Mouse (Mus musculus) left cerebral cortex, adult 8-10 months (tissue): ENCODE measurements at regions not wholly inside any gene's neighbourhood (a gene's known extent, or its start where the extent isn't known, plus 50 kb on each side); places are given as distances from the start of the nearest gene placed in this dataset.

Experiments
- DNase-seq, 2 experiments: peaks; one replicate each; pipeline ENCODE4 v3.0.0; 2022; ENCODE audit warnings: low spot score in 2 of 2

DNA sequence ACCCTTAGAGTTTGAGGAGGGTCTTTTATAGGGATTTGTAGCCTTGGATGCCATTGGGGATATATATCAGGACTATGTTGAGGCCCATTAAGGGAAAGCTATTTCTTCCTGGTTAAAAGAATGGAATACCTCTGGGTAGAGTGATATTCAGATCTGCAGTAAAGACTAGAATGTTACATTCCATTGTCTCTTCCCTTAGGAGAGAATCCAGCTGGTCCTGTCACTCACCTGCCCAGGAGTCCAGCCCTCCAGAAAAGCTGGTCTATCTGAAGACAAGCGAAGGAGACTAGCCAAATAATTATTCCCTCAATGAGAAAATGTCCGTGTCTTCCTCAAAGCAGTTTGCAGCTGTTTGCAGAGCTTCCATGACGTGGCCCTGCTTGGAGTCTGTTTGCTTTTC lies 308.3 kb downstream of the Cog6 start:
- no peak for DNase-seq

DNA sequence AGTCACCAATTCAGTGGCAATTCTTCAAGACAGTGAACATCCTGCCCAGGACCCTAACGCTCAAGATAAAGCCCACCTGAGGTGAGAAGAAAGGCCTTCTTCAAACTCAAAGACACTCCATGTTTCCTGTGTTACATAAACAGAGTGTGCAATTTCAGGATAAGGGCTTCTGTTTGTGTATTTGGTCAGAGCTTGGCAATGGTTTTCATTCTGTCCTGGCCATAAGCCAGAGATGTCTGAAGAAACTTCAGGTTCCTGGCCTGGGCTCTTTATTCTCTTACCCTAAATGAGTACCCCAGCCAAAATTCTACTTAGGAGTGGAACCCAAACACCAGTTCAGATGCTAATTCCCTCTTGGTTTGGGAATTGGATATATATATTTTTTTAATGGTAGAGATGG lies 308.7 kb downstream of the Cog6 start:
- no peak for DNase-seq

DNA sequence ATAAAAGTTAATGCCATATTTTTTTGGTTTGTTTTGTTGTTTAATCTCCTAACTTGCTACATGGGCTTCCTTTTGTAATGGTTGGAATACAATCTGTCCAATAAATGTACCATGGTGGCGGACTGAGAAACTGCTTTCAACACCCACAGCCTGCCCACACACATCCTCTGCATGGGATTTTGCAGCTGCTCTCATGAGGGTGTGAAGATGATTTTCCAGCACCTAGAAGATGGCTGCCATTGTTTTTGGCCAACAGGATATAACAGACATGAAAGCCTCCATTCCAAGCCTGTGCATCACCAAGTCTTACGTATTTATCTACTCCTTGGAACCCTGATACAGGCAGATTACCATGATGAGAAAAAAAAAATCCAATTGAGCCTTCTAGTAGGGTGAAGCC lies 310.4 kb downstream of the Cog6 start:
- DNase-seq: no peak

DNA sequence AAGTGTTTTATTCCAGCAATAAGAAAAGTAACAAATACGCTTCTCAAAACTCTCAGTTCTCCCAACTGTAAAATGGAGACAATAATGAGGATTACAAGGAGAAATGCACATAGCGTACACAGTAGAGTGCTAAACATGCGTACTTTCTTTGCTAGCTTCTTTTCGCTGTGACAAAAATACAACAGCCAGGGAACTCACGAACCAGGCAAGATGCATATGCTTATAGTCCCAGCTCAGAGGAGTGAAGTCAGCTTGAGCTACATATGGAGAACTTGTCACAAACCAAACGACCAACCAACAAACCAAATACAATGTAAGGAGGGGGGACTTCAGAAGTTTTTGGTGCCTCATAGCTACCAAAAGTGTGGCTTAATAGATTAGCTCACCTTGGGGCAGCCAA lies 313.3 kb downstream of the Cog6 start:
- DNase-seq: no peak

DNA sequence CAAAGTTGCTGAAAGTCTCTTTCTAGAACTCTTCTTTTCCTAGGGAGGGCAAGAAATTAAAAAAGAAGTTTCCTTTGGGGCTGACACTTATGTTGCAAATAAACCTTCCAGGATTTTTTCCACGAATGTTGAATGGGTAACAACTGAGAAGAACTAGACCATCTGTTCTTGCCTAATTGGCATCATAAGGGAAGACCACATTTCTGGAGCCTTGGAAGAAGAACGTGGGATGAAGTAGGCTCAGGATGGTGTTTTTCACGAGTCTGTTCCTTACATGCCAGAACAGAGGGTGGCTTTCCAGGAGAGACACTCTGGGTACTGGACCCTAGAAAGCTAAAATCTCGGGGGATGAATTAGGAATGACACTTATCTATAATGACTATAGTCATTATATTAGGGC lies 314.1 kb downstream of the Cog6 start:
- DNase-seq: peak in 1 of 2 experiments; percentile 53

DNA sequence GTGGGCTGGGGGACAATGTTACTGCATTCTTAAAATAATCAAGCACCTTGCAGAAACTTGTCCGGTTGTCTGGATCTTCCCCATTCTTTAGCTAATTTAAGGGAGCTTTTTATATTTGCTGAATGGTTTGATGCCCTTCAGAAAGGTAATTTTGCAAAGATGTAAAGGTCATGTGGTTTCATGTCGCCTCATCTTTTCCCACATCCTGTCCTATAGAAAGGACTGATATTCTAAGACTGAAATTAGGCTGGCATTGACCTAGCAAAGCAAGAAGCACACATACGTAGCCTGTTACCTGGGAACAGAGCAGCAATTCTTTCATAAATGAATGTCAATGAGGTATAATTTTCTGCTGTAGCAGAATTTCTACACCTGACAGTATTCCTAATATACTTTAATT lies 315.4 kb downstream of the Cog6 start:
- DNase-seq: no peak

DNA sequence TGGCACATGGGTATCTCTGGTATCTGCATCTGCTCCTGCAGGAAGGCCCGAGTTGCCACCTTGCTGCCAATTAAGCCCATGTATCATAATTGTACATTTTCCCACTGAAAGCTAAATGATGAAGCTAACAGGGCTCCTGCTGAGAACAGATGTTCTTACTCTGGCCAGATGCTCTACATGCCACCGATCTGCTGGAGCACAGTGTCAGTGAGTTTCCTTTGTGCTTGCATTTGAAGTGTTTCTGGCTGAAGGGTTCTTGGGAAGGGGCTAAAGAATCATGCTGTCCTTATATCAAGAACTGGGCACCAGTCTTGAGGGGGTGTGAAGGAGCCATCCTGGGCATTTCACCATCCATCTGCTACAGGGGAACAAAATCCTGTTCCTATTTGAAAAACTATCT lies 323.2 kb downstream of the Cog6 start:
- no peak for DNase-seq

DNA sequence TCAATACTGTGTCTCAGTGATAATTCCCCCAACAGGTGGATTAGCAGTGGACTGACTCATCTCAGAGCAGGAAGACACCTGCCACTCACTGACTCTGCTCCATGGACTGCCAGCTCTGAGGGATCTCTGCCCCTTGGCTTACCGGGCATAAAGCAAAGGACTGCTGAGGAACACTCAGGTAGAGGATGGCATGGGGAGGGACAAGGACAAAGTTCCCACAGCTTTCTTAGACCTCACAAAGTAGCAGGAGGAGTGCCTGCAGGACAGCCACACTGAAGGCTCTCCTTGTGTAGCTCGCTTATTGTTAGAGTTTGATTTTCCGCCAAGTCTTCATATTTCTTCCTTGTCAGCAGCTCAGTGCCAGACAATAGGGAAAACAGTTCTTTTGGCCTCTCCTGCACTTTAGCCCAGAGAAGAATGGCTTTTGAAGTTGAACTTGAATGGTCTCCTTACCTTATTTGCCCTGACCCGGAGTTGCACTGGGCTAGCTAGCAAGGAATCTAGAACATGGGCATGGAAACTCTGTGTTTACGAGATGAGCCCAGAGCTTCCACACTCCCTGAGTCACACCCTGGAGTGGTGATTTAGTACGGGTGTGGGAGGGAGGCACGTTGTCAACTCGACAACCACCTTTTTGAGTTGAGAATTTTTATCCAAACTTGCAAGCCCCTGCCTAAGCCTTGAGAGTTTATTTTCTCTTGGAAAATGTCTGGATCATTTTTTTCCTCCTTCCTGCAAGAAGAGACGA lies 331.4 kb downstream of the Cog6 start:
- DNase-seq: peak in 1 of 2 experiments; percentile 50

DNA sequence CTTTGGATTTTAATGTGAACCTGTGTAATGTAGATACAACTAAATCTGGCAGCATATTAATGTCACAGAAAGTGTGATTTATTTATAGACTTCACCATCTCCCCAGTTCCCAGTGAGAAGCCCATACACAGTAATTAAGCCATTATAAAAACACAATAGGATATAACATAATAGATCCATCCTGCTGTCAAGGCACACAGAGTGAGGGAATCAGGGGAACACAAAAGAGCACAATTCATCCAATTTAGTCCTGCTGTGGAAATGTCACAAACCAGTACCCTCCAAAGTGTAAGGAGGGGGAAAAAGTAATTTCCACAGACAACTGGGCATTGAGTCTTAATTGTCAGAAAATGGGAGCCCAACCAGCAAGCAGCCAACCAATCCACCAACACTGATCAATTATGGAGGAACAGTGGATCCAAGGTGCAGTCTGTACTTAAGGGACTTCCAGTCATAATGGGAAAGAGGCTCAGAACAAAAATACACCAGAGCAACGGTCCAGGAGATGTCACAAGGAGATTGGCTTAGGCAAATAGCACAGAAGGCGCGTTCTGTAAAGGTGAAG lies 336.1 kb downstream of the Cog6 start:
- no peak for DNase-seq

DNA sequence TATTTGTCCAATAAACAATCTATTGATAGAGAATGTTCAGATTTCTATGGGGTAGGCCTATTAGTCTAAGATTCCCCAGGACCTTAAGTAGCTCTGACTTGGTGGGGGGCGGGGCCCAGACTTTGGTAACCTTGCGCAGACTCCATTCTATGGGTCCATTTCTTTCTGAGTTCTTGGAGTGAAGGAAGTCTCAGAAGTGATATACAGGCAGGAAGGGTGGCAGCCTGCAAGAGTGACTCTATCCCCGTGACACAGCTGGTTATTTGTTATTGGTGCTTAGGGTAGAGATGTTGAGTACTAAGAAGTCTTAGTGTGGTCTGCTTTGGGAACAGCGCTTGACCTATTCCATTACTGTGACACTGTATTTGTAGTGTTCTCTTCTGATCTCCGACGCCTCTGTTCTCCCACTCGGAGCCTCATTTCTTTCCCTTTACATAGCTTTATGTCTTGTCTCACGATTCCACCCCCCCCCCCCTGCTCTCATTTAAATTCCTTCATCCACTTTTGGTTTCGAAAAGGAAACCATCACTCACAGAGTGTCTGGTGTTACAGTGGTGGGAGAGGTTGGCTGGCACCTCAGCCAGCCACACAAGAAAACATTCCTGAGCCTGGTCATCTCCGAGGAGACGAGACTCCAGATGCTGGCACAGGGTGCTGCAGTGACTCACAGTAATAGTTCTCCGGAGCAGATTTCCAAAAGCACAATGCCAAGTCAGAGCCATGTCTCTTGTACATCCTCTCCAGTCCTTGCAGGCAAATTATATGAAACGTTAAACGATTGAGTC lies 340.0 kb downstream of the Cog6 start:
- peak in 1 of 2 experiments; percentile 71 for DNase-seq

DNA sequence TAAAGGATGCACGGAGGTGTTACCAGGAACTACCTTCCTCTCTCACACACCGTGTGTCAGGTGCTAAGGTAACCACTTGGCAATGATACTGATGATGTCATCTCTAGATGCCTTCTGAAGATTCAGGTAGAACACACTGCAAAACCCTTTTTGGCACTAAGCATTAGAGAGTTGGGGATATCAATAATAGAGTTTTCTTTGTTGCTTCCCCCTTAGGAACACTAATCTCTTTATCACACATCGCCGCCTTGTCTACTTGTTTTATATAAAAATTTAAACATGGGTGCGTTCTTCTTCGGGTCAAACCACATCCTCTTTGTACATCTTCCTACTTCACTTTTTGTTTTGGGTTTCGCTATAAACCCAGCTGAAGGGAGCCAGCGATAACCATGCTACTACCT lies 346.4 kb downstream of the Cog6 start:
- DNase-seq: no peak

DNA sequence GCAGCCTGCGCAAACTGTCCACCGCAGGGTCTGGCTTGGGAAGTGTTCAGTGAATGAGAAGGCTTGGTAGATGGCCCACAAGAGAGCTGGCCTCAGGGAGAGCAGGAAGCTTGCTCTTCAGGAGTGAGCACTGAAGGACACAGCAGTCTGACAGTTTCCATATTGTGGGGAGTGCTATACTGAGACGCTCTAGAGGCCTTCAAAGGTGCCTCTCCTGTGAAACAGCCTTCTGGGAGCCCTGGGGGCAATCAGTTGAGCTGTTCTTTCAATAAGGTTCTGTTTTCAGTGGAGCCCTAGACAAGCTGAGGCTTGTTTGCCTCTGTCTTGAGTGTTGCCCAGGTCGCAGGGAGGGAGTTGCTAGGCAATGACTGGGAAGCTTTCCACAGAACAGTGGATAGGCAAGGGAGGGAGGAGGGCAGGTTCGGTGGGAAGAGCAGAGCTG lies 353.9 kb downstream of the Cog6 start:
- peak in 1 of 2 experiments; percentile 50 for DNase-seq

DNA sequence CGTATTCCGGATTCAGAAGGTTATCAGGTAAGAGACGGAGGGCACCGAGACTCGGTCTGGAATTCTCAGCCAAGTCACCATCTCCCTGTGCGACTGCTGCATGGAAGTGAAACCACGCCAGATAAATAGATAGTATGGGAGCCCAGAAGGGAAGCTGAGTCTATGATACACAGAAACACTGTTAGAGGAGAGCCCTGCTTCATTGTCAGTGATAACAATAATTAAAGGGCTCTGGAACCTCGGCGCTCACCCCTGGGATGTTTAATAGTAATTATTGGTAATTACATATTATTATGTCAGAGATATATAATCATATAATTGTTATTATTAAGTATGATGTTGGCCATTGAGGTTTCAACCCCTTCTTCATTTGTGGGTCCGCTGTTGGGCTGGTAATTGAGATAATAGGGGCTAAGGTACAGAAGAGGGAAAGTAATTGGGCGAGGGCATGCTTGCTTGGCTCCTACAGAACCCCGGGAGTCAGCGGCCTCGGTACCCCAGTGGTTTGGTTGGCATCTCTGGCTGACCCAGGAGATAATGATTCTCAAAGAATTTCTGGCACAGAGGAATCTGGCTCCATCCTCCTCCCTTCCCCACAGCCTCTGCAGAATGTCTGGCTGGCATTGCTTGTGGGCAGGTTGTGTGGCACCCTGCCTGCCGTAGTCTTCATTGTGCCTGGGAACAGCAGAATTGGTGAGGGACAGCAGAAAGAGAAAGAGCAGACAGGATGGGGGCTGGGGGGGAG lies 354.7 kb downstream of the Cog6 start:
- DNase-seq: no peak

DNA sequence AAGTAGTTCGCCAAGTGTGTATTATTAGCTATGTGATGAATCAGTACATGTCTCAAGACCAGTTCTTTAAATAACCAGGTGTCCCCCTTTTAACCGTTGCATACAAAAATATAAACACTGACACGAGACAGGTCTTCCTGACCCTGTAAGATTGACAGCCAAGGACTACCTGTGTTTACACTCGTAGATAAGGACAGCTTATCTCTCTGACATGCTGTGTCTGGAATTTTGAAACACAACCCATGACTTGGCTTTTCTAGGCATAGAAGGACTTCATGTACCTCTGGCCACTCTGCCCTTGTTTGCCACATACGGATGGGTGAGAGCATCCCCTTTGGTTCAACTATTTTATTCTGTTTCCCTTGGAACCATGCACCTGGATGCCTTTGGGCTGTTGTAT lies 364.0 kb downstream of the Cog6 start:
- DNase-seq: no peak

DNA sequence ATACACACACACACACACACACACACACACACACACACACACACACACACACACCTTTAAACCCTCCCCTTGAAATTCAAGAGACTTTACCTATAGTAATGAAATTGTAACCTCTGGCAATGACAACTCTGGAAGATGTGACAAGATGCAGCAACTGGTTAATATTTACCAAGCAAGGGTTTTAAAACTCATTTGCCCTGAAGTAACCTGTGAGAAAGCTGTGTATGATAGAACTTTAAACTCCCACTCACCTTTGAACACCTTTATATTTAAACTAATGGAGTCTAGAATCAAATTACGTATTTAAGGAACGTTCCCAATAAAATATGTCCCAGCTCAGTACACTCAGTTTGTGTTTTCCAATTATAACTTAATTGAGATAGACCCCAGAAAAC lies 364.6 kb downstream of the Cog6 start:
- DNase-seq: no peak

DNA sequence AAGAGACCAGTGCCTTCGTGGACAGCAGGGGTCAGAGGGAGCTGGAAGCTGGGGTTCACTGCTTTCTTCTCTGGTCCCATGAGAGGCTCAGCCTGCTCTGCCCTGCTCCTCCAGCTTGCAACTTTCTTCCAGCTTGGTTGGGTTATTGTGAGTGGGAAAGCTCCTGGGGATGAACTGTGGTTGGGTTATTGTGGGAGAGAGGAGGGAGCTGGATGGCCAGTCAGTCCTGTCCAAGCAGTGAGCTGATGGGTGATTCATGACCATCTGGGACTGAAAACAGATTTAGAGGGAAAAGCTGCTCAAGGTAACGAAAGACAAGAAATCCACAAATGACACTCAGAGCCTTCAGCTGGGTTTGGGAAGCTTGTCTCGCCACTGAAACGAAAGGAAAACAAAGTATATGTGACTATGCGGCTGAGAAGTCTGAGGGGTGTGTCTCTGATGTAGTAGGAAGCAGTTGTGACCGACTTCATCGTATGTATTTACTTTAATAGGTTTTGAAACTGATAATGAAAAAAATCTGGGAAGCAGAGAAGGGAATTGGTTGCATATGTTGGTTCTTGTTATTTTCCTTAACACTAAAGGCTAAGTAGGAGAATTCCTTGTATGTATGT lies 365.1 kb downstream of the Cog6 start:
- no peak for DNase-seq

DNA sequence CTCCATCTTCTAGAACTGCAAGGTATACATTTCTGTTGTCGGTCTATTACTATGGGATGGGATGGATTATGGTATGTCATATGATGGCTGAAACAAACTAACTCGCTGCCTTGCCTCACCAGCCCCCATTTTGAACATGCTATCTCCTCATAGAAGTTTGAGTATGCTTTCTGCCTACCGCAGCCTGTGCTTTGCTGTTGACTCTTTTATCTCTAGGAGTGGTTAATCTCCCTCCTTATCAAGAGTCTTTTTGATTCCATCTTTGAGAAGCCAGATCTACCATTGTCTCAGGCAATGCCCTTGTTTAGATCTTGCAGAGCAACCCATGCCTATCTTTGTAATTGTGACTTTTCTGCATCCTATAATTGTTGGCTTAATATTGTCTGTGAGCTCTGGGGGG lies 367.0 kb downstream of the Cog6 start:
- DNase-seq: no peak

DNA sequence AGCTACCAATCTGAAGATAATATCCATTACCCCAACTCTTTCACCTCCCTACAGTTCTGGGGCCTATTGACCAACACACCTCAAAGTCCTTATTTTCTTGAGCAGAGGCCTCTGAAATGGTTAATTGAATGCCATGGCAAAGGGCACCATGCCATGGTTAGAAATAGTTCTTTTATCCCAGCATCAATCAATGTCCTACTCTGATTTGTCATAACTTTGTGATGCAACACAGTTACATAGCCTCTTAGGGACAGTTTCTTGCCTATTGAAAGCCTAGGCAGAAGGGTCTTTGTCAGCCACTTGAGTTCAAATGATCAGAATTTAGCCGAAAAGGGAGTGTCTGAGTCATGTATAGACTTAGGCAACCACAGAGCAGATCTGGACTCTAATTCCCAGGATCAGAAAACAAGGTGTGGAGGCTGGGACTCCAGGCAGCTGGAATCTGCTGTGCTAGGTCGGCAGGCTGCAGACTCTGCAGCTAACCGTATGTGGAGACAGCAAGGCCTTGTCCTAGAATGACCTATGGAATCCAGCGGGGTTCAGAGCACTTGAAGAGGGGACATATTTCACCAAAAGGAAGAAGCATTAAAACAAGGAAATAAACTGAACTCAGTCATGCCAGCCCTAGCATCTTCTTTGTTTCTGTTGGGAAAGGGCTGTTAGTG lies 368.1 kb downstream of the Cog6 start:
- no peak for DNase-seq

DNA sequence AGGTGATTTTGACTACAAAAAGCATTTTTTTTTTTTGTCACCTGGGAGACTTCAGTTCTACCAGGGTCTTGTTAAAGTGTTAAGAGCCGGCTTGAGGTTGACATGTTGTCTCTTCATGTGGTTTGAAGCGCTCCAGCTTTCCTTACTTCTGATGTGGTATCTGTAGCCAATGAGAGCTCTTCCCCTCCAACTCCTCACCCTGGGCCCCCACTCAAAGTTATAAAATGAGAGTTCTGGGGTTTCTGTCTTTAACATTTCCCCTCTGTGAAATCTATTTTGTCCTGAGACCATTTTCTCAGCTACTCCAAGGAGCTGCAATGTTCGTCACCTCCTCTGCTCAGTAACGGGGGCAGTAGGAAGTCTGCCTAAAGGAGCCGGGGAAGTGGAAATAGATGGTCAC lies 369.1 kb downstream of the Cog6 start:
- no peak for DNase-seq

DNA sequence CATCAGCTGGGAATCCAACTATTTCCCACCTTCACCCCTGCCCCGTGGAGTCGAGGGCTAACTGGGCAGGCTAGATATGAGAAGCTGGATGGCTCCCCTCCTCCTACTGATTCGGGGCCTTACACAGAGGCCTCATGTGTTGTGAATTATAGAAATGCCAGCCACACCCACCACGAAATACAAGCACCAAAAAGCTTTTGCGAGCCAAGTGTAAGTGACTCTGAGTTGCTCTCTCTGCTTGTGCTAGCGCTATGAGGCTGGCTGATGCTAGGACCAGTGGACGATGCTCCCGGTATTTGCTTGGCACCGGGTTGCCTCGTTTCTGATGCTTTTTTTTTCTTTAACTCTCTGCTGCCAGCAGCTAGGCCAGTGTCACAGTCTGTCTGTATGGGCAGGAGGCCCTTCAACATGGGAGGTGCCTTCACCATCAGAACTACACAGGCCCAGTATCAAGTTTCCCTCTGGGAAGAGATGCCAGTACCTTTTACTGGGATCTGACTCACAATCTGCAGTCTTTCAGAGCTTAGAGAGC lies 369.8 kb downstream of the Cog6 start:
- no peak for DNase-seq

DNA sequence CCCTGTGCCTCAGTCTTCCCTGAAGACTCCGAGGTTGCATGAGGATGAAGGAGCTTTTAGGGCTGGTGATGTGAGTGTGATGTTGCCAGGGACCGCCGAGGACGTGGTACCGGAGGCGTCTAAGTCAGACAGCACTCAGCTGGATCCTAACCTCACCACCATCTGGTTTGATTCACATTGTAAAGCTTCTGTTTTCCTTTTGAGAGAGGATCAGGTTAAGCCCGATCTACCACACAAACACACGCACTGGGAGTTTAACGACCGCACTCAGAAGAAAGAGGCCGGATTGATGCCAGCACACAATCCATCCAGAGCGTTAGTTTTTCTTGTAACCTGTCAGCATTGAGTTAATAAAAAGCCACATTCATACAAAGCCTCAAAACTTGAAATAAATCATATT lies 371.9 kb downstream of the Cog6 start:
- no peak for DNase-seq
